In genomic region chr4:110287412-110288067, GRCm38 (mm10) we compare ENCODE assay signal across 10 mouse cellular contexts.
DNase-seq lines count a peak whose midpoint lies in the region; ATAC-seq lines count a peak whose summit lies in the region.
"Had no signal": no experiment of that assay in that cellular context is flagged by ENCODE, and none has a peak within 500 bp of the region (broad histone marks: within the 10 kb centered on the region; RNA-seq: fewer than 3 reads in every experiment).

No protein-coding gene starts in this region.

- no peak overlapping the region for H3K4me3 ChIP-seq in heart, embryonic 13.5 days
- H3K4me3 ChIP-seq in hindbrain, embryonic 11.5 days (ENCODE audit: low read depth, low read length): peak overlapping the region; percentile 49
- H3K4me3 ChIP-seq: limb, embryonic 15.5 days had no signal

- no peak for ATAC-seq in heart, embryonic 13.5 days (ENCODE audit: extremely low read depth, insufficient number of reproducible peaks, low FRiP score, low TSS enrichment)
- peak; percentile 74 for ATAC-seq in hindbrain, embryonic 11.5 days (ENCODE audit: low FRiP score)
- ATAC-seq in megakaryocyte progenitor cell, adult 5-6 weeks (replicated peaks; ENCODE audit: poor library complexity): peak; percentile 55
- no peak for ATAC-seq in monocyte, adult 5-6 weeks (replicated peaks; ENCODE audit: insufficient number of reproducible peaks, low FRiP score, low TSS enrichment, poor library complexity, severe bottlenecking)

- 25% methylated on average over 11 of the region's 11 CpGs for WGBS in heart, embryonic 13.5 days
- 20% methylated on average over 11 of the region's 11 CpGs for WGBS in hindbrain, embryonic 11.5 days

- DNase-seq in heart, postnatal 14 days: no peak
- DNase-seq in cerebellum, postnatal 25 days: peak; percentile 69 to 81
- DNase-seq in hindbrain, embryonic 11.5 days (ENCODE audit: low spot score): peak; percentile 75
- peak; percentile 80 for DNase-seq in telencephalon, adult 2 months (ENCODE audit: low read depth, low spot score)
- no peak for DNase-seq in kidney, postnatal 25 days

- no peaks in the 10 kb centered on the region for H3K36me3 ChIP-seq in heart, embryonic 13.5 days
- no peaks in the 10 kb centered on the region for H3K36me3 ChIP-seq in hindbrain, embryonic 11.5 days (ENCODE audit: control insufficient read depth, insufficient read depth, low read length)
- H3K36me3 ChIP-seq: embryonic facial prominence, embryonic 12.5 days; limb, embryonic 15.5 days had no signal

- intact Hi-C loops in heart, postnatal 14 days (cut with DNase I): no loop called here

- peaks cover 15% of the 10 kb centered on the region for H3K4me1 ChIP-seq in heart, embryonic 13.5 days
- H3K4me1 ChIP-seq in hindbrain, embryonic 11.5 days (replicated peaks; ENCODE audit: control insufficient read depth, insufficient read depth, low read length): no peaks in the 10 kb centered on the region

- no peak overlapping the region for H3K9ac ChIP-seq in heart, embryonic 13.5 days
- H3K9ac ChIP-seq in hindbrain, embryonic 11.5 days (ENCODE audit: low read depth, low read length): no peak overlapping the region; the same call in 1 of the 2 replicates
- H3K9ac ChIP-seq: embryonic facial prominence, embryonic 12.5 days; limb, embryonic 15.5 days had no signal

- H3K27me3 ChIP-seq in heart, embryonic 13.5 days (replicated peaks): no peaks in the 10 kb centered on the region
- H3K27me3 ChIP-seq in hindbrain, embryonic 11.5 days (ENCODE audit: control insufficient read depth, insufficient read depth, low read length): no peaks in the 10 kb centered on the region
- H3K27me3 ChIP-seq: embryonic facial prominence, embryonic 12.5 days had no signal

- no peaks in the 10 kb centered on the region for H3K9me3 ChIP-seq in heart, embryonic 13.5 days
- H3K9me3 ChIP-seq in hindbrain, embryonic 11.5 days (ENCODE audit: control insufficient read depth, low read length): no peaks in the 10 kb centered on the region
- H3K9me3 ChIP-seq: embryonic facial prominence, embryonic 12.5 days; limb, embryonic 15.5 days had no signal

- H3K4me2 ChIP-seq in heart, embryonic 13.5 days: peak overlapping the region; percentile 62
- H3K4me2 ChIP-seq in hindbrain, embryonic 11.5 days (replicated peaks; ENCODE audit: low read depth, low read length): peak overlapping the region; percentile 60; the same call in 1 of the 2 replicates
- H3K4me2 ChIP-seq: embryonic facial prominence, embryonic 12.5 days had no signal

- no peak overlapping the region for H3K27ac ChIP-seq in heart, embryonic 13.5 days (replicated peaks)
- H3K27ac ChIP-seq in hindbrain, embryonic 11.5 days (ENCODE audit: low read depth, low read length): peak overlapping the region; percentile 94
- H3K27ac ChIP-seq: embryonic facial prominence, embryonic 12.5 days; limb, embryonic 15.5 days had no signal

Comparison
In these comparisons a context has a peak if more than half of its experiments do, and no peak if none do; other contexts are left out.
1. ATAC-seq: peak in hindbrain, embryonic 11.5 days (single experiment) and megakaryocyte progenitor cell, adult 5-6 weeks (single experiment); none in heart, embryonic 13.5 days (single experiment) and monocyte, adult 5-6 weeks (single experiment).
2. DNase-seq: peak in cerebellum, postnatal 25 days (2 of 2), hindbrain, embryonic 11.5 days (single experiment) and telencephalon, adult 2 months (single experiment); none in heart, postnatal 14 days (0 of 2) and kidney, postnatal 25 days (0 of 2).